Mouse (Mus musculus) cerebellum, adult 2 months (tissue): Measurements from ENCODE around the gene Rassf1.

ENCODE experiments used
- CTCF ChIP-seq: fragments of 200-500 bp; IDR thresholded peaks from 2 replicates; pipeline ENCODE4 v1.5.1; 2011; ENCODE audit warnings: low read depth, mild to moderate bottlenecking, control low read depth, low read length, moderate library complexity, borderline replicate concordance; ENCODE audit not compliant: insufficient read depth
- POLR2A ChIP-seq: fragments of 200-500 bp; IDR thresholded peaks from 2 replicates; pipeline ENCODE4 v1.6.1; 2011; ENCODE audit warnings: low read length, control low read depth, borderline replicate concordance; ENCODE audit not compliant: insufficient read depth

DNA sequence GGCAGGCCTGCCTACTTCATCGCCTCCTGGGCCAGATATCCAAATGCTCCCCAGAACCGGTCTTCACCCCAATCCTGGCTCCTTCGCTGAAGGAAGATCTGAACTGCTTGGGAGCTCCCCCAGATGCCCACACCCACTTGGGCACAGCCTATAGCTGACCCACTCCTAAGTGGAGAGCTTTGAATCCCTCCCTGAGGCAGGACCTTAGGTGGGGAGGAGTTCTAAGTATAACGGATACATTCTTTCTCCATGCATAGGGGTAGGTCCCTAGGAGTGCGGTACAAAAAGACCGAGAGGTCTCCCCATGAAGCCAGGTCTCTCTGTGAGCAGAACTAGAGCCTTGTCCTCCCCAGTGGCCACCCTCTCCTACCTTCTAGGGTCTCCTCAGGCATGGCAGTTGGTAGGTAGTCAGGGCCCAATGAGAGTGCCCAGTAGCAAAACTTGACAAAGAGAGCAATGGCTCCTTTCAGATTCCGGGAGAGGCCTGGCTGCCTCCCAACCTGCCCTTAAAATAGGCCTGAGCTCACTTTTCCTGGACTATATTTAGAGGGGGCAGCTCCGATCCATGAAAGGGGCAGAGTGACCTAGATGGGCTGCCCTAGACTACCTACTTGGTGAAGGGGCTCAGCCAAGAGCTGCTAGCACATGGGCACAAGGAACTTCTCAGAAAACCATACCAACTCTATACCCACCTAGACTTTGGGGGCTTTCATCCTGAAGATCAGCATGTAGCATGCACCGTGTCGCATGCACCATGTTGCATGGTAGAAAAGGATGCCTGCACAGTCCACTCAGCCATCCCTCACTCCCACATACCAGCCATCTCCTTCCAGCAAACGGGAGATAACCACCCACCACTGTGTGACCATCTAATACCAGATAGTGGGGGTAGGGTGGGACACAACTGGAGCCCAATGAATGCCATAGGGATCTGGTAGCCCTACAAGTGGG, 45.5 kb downstream of the Rassf1 start:
- no peak for TF ChIP-seq CTCF
- no peak for TF ChIP-seq POLR2A
